Mouse (Mus musculus) heart, embryonic 11.5 days (tissue): Measurements from ENCODE around the gene Nfic. TPM values are rescaled to one million over a fixed set of nuclear protein-coding genes. Genes with fewer than 3 reads are reported as not detected.

Source experiments
- ATAC-seq: fragments of 200-750 bp; cut with Nextera tagmentation; replicated peaks from 2 replicates; pipeline ENCODE4 v1.8.0; 2017; ENCODE audit warnings: moderate library complexity; ENCODE audit not compliant: insufficient number of reproducible peaks, low FRiP score, low TSS enrichment
- H3K27ac ChIP-seq: fragments of 300-500 bp; sonication (generic); 2 replicates; pipeline ENCODE4 v1.5.1; 2014; ENCODE audit warnings: mild to moderate bottlenecking, low read depth, low read length
- H3K27me3 ChIP-seq: fragments of 300-500 bp; sonication (generic); 2 replicates; pipeline ENCODE4 v1.6.1; 2014; ENCODE audit warnings: mild to moderate bottlenecking, low read length, mixed read lengths; ENCODE audit not compliant: control insufficient read depth, insufficient read depth
- H3K36me3 ChIP-seq: fragments of 300-500 bp; sonication (generic); 2 replicates; pipeline ENCODE4 v1.6.1; 2014; ENCODE audit warnings: mild to moderate bottlenecking, low read length, moderate library complexity, mixed read lengths; ENCODE audit not compliant: control insufficient read depth, insufficient read depth
- H3K4me1 ChIP-seq: fragments of 300-500 bp; sonication (generic); 2 replicates; pipeline ENCODE4 v1.6.1; 2014; ENCODE audit warnings: low read length; ENCODE audit not compliant: control insufficient read depth, insufficient read depth
- H3K4me2 ChIP-seq: fragments of 300-500 bp; sonication (generic); 2 replicates; pipeline ENCODE4 v1.6.1; 2014; ENCODE audit warnings: mild to moderate bottlenecking, moderate library complexity
- H3K4me3 ChIP-seq: fragments of 300-500 bp; sonication (generic); 2 replicates; pipeline ENCODE4 v1.5.1; 2014; ENCODE audit warnings: low read depth, low read length
- H3K9ac ChIP-seq: fragments of 300-500 bp; sonication (generic); 2 replicates; pipeline ENCODE4 v1.6.1; 2014; ENCODE audit warnings: mild to moderate bottlenecking, low read depth, low read length, moderate library complexity
- H3K9me3 ChIP-seq: fragments of 300-500 bp; sonication (generic); replicated peaks from 2 replicates; pipeline ENCODE4 v1.6.1; 2016; ENCODE audit warnings: low read length; ENCODE audit not compliant: control insufficient read depth
- WGBS: fragments of 180-500 bp; shearing (Covaris S2); extraction: QIAGEN DNeasy Blood & Tissue Kit; methylation state at CpG from one replicate; pipeline ENCODE4 v1.1.7; 2014; ENCODE audit not compliant: insufficient replicate concordance; 5-methylcytosine and 5-hydroxymethylcytosine counted together
- polyA plus RNA-seq: library from polyadenylated mRNA; unstranded; fragments of >200 nt; fragmentation: Nextera tagmentation; extraction: Ambion mirVana; gene quantifications from 2 replicates; pipeline ENCODE4 v1.2.1, GENCODE M21; 2014

Gene Nfic
- polyA plus RNA-seq, 1 experiment from 2014 or later = 28.1 TPM

DNA sequence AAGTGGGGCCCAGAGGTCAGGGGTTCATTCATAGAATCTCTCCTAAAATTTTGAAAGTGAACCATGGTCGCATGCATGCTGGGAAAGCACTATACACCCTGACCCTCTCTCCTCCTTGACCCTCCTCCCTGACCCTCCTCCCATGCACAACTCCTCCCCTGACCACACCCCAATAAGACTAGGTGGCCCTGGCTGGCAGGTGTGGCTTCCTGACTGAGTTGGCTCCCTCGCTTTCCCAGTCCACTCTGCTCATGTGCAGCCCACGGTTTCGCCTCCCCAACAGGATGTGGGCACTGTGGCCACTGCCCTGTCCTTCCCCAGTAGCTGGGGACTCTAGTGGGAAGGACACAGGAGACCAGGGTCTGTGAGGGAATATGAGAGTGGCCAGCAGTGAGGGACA lies 45.1 kb downstream of the Nfic start:
- 57% methylated on average over 4 of the region's 4 CpGs for WGBS
- no peak for ATAC-seq
- no peak overlapping the region for H3K4me3 ChIP-seq
- no peaks in the 10 kb centered on the region for H3K9me3 ChIP-seq
- peak overlapping the region; percentile 43 for H3K4me2 ChIP-seq
- peaks cover 3% of the 10 kb centered on the region; the same call in 1 of the 2 replicates for H3K36me3 ChIP-seq
- peaks cover 95% of the 10 kb centered on the region for H3K4me1 ChIP-seq
- peak overlapping the region; percentile 54; the same call in 1 of the 2 replicates for H3K27ac ChIP-seq
- H3K27me3 ChIP-seq = no peaks in the 10 kb centered on the region; the same call in 1 of the 2 replicates
- H3K9ac ChIP-seq = 0 out of 2 replicates have a peak overlapping the region, but pooled peaks have one; percentile 50

DNA sequence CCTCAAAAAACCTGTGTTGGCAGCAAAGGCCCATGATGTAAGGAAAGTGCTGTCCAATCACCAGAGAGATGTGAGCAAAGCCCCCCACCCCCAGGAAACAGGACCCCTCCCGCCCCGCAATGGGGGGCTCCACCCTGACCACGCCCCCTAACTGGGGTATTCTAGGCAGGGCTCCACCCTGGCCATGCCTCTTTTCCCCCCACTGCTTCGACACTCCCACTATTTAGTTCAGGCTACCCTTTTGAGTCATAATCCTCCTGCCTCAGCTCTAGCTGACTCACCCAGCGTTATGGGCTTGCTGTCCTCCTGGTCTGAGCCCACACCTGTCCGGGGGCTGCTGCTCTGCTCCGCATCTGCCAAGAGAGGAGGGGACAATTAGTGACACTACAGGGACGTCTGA lies 46.1 kb downstream of the Nfic start:
- peak overlapping the region; percentile 43 for H3K4me2 ChIP-seq
- H3K36me3 ChIP-seq = peaks cover 5% of the 10 kb centered on the region; the same call in 1 of the 2 replicates

DNA sequence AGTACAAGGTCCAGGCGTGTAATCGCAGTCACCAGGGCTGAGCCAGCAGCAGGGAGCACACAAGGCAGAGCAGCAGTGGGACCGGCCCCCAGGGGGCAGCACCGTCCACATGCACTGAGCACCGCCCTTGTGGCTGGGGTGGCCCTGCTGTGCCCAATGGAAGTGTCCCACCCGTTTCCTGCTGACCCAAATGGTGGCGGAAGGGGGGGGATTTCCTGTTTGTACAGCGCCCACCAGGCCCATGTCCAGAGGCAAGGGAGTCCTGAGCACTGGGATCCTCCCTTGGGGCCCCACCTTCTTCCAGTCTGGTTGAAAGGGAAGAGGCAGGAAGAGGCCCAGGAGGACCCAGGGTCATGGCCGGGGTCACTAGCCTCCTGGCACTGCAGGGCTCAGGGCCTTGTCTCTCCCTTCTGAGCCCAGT lies 46.6 kb downstream of the Nfic start:
- H3K9ac ChIP-seq = no peak overlapping the region
- H3K27me3 ChIP-seq = peaks cover 8% of the 10 kb centered on the region; the same call in 1 of the 2 replicates
- peak overlapping the region; percentile 20 for H3K4me2 ChIP-seq
- H3K9me3 ChIP-seq = no peaks in the 10 kb centered on the region
- 0 out of 2 replicates have a peak, but pooled peaks have one; percentile 11 for ATAC-seq
- peak overlapping the region; percentile 72 for H3K27ac ChIP-seq
- H3K4me3 ChIP-seq = 0 out of 2 replicates have a peak overlapping the region, but pooled peaks have one; percentile 9
- peaks cover 84% of the 10 kb centered on the region for H3K4me1 ChIP-seq
- H3K36me3 ChIP-seq = peaks cover 5% of the 10 kb centered on the region; the same call in 1 of the 2 replicates
- 12% methylated on average over 9 of the region's 9 CpGs for WGBS

More for the DNA sequence above, 46.1 kb downstream of the Nfic start:
- H3K27me3 ChIP-seq = peaks cover 5% of the 10 kb centered on the region; the same call in 1 of the 2 replicates
- H3K27ac ChIP-seq = peak overlapping the region; percentile 72
- peak overlapping the region; percentile 2; the same call in 1 of the 2 replicates for H3K9ac ChIP-seq
- WGBS = 15% methylated on average over 8 of the region's 8 CpGs
- peaks cover 88% of the 10 kb centered on the region for H3K4me1 ChIP-seq
- 0 out of 2 replicates have a peak overlapping the region, but pooled peaks have one; percentile 9 for H3K4me3 ChIP-seq
- ATAC-seq = 0 out of 2 replicates have a peak, but pooled peaks have one; percentile 7
- no peaks in the 10 kb centered on the region for H3K9me3 ChIP-seq

DNA sequence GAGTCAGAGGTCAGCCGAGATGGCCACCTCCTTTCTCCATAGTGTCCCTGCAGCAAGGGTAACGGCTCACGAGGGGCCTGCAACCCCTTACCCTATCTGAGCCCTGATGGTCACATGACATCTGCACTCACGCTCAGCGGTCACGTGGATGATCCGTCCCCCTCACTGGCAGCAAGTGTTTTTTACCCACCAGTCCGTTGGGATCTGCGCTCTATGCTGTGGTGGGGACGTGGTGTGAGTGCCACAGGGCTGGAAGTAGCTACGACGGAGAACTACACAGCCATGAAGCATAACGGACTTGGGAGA lies 47.1 kb downstream of the Nfic start:
- Histone ChIP-seq H3K27me3 (peaks cover 11% of the 10 kb centered on the region; the same call in 1 of the 2 replicates), H3K9me3 (no peaks in the 10 kb centered on the region), H3K4me2 (peak overlapping the region; percentile 20), H3K4me1 (peaks cover 81% of the 10 kb centered on the region), H3K9ac (0 out of 2 replicates have a peak overlapping the region, but pooled peaks have one; percentile 16), H3K27ac (peak overlapping the region; percentile 72), H3K36me3 (peaks cover 5% of the 10 kb centered on the region; the same call in 1 of the 2 replicates), H3K4me3 (no peak overlapping the region)
- no peak for ATAC-seq
- WGBS = 36% methylated on average over 13 of the region's 13 CpGs

DNA sequence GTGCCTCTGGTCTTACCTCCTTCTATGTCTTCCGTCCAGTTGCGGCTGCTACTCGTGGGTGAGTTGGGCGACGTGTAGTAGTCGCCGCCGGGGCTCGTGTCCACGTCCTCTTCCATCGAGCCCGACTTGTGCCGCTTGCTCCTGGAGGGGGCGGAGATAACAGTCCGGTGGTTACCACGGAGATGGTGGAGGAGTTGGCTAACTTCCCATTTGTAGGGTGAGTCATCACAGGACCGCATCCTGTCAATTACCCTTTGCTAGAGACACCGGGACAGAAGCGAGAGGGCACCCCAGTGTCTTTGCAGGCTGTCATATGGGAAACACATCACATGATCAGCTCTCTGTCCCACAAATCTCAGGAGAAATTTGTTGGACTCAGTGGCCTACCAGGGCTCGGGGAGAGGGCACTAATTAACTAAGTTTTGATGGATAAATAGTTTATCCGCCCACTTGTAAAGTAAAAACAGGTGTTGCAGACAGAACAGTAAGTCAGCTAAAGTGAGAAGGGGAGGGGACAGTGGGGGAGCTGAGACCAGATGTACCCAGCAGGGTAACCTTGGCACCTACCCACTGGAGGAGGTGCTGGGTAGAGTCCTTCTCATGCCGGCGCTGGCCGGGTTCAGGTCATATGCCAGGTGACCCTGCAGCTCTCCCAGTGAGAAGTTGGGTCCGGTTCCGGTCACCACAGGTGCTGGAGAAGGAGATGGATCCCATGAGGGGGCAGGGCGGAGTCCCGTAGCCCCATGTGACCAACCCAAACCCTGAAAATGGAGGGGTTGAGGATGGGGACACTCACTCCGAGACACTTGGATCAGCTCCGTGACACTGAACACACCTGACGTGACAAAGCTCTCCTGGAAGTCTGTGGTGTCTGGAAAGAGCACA lies 47.7 kb downstream of the Nfic start:
- ATAC-seq = 0 out of 2 replicates have a peak, but pooled peaks have one; percentile 13
- Histone ChIP-seq H3K27ac (peak overlapping the region; percentile 72), H3K4me2 (peak overlapping the region; percentile 41), H3K9me3 (no peaks in the 10 kb centered on the region), H3K9ac (peak overlapping the region; percentile 58), H3K36me3 (peaks cover 5% of the 10 kb centered on the region; the same call in 1 of the 2 replicates), H3K27me3 (peaks cover 12% of the 10 kb centered on the region; the same call in 1 of the 2 replicates), H3K4me1 (peaks cover 81% of the 10 kb centered on the region), H3K4me3 (peak overlapping the region; percentile 36)
- WGBS = 20% methylated on average over 31 of the region's 31 CpGs

- Histone ChIP-seq H3K36me3 (peaks cover 5% of the 10 kb centered on the region; the same call in 1 of the 2 replicates), H3K4me1 (peaks cover 81% of the 10 kb centered on the region), H3K27ac (peak overlapping the region; percentile 36), H3K9ac (peak overlapping the region; percentile 58), H3K9me3 (no peaks in the 10 kb centered on the region), H3K4me2 (peak overlapping the region; percentile 41), H3K4me3 (peak overlapping the region; percentile 36), H3K27me3 (peaks cover 12% of the 10 kb centered on the region; the same call in 1 of the 2 replicates)
- no peak for ATAC-seq
- 18% methylated on average over 24 of the region's 24 CpGs for WGBS
These were observed 48.7 kb downstream of the Nfic start for GRCm38 (mm10) chr10:81406504-81407440.

DNA sequence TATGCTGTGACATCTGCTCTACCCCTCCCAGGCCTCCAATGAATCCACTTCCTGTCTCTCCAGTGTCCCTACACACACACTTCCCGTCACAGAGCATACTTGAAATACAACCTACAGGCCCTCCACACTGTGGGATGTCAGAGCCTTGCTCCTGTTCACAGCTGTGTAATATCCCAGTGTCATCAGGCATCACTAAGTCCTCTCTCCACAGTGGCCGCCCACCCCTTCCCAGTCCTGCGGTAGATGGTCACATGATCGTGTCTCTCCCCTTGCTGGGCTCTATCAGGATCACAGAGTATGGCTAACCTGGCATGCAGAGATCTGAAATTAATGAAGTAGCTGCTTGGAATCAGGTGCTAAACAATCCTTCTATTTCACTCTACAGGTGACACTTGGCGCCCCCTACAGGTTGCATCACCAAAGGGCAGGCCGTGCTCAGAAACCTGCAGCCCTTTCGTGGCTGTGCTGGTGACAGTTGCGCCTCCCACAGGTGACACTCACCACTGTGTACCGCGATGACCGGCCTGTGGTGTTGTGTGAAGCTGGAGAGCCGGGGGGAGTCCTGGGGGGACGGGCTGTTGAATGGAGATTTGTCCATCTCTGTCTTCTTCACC lies 49.7 kb downstream of the Nfic start:
- H3K9me3 ChIP-seq = no peaks in the 10 kb centered on the region
- H3K4me1 ChIP-seq = peaks cover 81% of the 10 kb centered on the region
- H3K27ac ChIP-seq = no peak overlapping the region
- H3K4me3 ChIP-seq = peak overlapping the region; percentile 36; the same call in 1 of the 2 replicates
- WGBS = 39% methylated on average over 13 of the region's 13 CpGs
- H3K27me3 ChIP-seq = peaks cover 14% of the 10 kb centered on the region
- H3K36me3 ChIP-seq = peaks cover 5% of the 10 kb centered on the region; the same call in 1 of the 2 replicates
- ATAC-seq = no peak
- no peak overlapping the region for H3K9ac ChIP-seq
- H3K4me2 ChIP-seq = peak overlapping the region; percentile 41
